Mouse (Mus musculus) right cerebral cortex, postnatal 25 days (tissue): ENCODE data around the gene Gpr15.

Experiments
- DNase-seq: peaks from one replicate; pipeline ENCODE4 v3.0.0; 2022

Gpr15 gene

DNA sequence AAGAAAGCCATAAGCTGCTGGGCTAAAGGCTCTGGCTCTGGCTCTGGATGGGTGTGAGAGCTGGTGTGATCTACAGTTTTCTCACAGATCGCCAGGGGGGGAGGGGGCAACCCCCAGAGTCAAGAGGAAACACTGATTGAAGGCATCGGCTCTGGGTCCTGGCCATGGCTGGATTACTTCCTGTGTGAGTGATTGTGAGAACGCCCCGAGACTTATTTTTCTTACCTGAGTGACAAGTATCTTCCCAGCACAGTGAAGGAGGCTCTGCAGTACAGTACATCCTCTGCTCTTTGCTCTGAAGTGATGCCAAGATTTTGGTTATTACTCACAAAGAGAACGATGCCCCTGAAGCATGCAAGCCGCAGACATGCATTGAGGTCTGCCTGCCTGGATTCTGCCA, 17.1 kb downstream of the Gpr15 start:
- DNase-seq = no peak

DNA sequence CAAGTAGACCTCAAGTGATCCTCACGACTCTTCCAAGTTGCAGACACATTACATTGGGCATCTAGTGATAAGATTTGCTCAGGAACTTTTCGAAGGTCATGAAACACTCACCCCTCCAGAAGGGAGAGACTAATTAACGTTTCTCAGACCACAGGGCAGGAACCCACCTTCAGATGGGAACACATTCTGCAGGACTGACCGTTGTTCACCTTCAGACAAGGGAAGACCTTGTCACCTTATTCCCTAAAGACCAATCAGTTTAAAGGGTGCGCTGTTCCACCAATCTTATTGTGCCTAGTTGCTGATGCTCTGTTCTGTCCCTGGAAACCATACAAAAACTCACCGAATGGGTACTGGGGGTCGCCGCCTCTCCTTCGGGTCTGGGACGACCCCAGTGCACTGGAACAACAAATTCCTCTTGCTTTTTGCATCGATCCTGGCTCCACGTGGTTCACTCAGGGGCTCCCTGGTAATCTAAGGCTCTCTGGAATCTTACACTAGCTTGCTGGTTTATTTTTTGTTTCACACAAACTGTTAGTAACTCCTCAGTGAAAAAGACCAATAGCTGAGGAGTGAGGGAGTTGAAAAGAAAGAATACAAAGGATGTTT, 17.9 kb downstream of the Gpr15 start:
- no peak for DNase-seq

DNA sequence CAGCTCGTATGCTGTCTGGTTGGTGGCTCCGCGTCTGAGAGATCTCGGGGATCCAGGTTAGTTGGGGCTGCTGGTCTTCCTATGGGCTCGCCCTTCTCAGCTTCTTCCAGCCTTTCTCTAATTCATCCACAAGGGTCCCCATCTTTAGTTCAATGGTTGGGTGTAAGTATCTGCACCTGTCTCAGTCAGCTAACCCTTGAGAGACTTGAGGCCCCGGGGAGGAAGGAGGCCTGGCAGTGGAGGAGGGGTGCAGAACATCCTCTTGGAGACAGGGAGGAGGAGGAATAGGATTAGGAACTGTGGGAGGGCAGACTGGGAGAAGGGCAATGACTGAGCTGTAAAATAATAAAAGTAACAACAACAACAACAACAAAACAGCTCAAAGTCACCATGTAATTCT, 18.7 kb downstream of the Gpr15 start:
- DNase-seq = no peak

DNA sequence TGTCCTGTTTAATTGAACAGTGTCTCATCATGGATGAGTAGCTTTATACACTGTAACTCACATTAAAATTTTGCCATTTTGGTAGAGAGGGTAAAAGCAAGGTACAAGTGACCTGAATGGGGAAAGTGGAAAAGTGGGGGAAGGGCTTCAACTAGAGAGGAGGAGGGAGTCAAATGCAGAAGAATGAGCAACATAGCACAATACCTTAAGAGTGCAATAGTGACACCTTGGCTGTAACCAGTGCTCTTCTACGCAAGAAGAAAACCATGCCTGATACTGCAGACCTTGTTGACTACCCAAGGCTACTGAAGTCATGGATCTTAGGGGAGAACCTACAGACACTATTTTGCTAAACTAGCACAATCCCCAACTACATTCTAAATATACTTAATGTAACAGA, 21.6 kb downstream of the Gpr15 start:
- no peak for DNase-seq

DNA sequence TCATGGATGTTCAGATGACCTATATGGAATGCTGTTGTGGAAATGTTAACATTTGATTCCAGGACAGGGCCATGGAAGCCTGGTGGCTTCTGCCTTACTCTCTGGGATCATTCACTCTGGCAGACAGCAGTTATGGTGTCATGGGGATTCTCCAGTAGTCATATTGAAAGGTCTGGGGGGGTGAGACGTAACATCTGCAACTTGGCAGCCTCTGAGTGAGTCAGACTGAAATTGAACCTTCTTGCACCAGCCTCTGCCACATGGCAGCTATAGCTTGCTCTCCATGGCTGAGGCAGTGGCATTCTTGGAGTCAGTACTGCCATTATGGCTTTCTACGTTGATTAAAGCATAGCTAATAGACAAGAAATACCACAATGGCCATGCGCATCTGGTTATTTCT, 22.1 kb downstream of the Gpr15 start:
- DNase-seq = no peak

DNA sequence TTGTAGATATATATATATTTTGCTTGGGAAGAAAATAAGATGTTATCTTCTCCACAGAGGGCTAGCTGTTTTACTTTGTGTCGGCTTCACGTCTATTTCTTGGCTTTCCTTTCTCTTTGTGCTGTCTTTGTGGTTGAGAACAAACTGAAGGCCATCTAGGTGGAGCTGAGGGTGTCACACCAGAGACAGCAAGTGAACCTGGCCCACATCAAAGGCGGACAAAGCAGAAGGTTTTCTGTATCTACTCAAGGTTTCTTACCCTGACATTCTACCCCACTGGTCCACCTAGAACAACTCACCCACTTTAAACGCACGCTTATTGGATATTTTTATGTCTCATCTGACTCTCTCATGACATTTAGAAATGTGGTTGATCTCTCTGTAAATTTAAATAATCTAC, 24.8 kb downstream of the Gpr15 start:
- no peak for DNase-seq

DNA sequence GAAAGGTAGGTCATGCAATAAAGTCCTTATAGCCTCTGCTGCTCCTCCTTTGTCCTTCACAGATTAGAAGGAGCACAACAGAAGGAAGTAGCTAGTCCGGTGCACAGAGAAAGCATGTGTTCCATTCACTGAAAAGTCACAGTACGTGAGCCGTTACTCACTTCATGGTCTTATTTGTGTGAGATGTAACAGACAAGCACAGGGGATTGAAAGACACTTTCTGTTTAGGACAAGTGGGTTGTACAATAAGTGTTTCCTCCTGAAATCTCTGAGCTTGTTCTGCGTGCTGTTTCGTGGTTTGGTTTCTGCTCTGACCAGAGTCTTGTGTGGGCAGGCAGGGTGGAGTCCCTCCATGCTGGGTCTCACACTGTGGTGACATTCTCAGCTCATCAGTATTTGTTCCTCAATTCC, 28.5 kb downstream of the Gpr15 start:
- no peak for DNase-seq

DNA sequence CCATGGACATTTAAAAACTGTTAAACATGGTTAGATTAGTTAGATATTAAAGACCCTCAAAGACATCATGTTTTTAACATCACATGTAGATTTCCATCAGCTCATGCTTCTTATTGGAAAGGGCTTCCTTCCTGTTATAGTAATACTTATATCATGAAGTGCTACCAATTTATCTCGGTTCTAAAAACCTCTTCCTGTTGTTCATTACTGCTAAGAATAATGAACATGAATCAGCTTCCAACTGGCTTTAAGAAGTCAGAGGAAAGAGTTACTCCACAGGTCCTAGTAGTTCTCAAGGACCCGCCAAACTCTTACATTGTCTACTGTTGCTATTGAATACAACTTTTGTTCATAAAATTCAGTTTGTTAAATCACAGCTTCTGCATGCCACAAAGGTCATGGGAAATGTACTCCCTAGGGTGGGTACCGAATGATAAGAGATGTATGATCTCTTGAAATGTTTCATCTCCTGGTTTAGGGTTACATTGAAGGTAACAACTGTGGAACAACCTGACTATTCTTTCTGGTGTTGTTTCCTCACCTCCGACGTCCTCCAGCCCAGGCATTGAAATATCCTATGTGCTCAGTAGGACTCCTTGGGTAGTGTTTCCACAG, 29.2 kb downstream of the Gpr15 start:
- DNase-seq = no peak

DNA sequence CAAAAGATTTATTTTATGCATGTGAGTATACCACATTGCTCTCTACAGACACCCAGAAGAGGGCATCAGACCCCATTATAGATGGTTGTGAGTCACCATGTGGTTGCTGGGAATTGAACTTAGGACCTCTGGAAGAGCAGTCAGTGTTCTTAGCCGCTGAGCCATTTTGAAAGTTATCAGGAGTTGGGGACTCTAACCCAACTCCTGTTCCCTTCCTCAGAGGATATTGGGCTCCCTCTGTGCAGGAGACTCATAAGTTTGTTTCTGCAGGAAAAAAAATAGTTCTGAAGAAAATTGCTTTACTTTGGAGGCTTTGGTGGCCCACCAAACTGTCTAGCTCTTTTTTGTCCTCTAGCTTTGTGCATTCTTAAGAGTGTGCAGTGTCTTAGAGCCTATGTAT, 30.3 kb downstream of the Gpr15 start:
- no peak for DNase-seq

DNA sequence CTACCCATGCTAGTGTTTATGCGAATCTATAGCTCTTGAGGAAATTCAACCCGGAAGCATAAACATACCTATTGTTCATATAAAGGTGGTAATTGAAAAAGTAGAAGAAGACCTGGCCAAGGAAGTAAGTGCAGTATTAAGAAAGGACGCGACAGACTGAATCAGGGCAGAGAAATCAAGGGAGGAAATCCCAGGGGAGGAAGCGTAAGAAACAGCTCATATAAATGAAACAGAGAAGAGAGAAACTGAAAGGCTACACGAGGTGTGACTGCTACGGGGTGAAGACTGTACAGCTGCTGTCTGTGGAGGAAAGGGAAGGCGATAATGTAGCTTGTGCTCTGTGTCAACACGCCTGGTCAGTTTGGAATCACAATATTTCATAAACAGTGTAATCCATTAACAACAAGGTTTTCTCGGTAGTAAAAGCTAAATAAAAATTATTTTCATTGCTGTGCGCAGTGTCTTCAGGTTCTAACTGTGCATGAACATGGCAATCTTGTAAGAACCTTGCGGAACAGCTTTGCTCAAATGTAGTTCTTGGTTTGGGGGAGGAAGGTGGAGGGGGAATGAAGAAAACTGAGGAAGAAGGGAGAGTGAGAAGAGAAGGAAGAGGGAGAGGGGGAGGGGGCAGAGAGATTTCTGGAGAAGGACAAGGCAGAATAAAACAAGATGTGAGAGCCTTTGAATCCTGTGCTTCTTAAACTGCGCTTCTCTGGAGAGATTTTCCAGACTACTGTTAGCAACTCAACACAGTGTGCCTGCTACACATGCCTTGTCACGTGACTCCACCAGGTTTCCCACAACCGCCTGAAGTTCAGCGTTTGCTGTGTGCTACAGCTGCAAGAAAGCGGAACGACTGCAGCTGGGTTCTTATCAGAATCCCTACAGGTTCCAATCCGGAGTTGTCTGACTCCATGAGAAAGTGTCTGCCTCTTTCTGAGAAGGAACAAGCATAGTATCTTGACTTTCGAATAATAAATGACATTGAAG, 33.0 kb downstream of the Gpr15 start:
- no peak for DNase-seq

DNA sequence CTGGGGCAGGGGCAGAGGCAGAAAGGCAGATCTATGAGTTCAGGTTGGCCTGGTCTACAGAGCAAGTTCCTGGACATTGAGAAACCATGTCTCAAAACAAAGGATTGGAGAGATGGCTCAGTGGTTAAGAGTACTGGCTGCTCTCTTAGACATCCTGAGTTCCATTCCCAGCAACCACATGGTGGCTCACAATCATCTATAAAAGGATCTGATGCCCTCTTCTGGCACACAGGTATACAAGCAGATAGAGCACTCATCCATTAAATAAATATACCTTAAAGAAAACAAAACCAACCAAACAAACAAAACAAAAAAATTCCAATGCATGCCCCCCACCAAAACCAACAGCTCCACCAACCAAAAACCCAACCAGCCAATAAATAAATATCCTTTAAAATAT, 34.3 kb downstream of the Gpr15 start:
- no peak for DNase-seq

DNA sequence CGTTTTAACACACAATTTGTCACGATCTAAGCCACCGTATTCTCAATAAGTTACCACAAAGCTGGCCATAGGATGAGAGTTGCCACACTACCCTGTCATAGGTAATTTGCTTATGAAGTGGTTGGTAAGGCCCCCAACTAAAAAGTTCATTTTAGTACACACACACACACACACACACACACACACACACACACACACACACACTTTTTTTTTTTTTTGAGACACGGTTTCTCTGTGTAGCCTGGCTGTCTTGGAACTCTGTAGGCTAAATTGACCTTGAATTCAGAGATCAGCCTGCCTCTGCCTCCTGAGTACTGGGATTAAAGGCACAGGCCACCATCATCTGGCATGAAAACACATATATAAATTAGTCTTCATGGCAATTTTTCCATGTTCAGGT, 35.0 kb downstream of the Gpr15 start:
- DNase-seq = no peak

DNA sequence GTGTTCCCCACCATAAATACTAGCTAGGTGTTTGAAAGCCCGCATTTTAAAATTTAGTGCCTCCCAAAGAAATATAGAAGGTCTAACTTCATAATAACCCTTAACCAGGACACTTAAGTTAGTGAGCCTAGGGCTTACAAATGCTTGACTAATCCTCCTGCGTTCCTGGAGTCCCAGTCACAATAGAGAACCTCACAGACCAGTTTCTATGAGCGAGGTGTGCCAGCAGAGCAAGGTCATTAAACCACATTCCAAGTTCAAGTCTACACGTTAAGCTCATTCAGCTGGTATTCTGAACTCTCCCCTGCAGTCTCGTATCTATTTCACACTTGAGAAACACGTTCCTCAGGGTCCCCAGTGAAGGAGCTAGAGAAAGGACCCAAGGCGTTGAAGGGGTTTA, 36.0 kb downstream of the Gpr15 start:
- DNase-seq = no peak

DNA sequence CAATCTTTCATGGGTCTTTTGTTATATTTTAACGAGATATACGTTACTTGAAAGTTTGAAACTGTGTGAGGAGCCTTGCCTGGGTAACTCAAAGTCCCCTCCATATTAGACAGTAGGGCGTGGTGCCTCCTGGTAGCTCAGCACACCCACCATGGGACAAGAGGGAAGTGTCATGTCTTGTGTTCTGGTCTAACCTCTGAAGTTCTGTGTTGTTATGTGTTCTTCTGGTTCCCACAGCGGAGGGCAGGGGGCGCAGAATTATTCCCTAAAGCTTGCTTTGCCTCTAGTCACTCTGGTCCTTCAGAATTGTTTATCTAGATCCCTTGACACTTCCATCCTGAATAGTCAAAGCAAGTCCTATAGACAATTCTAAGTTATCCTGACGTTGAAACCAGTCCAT, 36.8 kb downstream of the Gpr15 start:
- no peak for DNase-seq

DNA sequence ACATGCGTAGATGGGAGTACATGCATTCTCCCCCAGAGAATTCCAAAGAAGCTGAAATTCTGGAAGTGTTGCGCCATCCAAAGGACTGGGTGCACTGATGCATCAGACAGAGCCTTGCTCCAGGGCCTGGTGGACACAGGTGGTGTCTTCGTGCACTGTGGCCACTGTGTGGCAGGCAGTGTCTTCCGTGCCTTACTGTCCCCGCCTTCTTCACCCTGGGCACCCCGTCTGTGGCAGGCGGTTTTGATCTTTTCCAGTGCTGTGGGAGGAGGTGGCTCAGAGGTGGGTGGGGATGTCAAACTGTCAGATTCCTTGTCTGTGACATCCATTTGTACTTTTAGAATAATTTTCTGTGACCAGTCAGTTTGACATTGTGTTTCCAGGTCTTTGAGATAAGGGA, 40.2 kb downstream of the Gpr15 start:
- no peak for DNase-seq

DNA sequence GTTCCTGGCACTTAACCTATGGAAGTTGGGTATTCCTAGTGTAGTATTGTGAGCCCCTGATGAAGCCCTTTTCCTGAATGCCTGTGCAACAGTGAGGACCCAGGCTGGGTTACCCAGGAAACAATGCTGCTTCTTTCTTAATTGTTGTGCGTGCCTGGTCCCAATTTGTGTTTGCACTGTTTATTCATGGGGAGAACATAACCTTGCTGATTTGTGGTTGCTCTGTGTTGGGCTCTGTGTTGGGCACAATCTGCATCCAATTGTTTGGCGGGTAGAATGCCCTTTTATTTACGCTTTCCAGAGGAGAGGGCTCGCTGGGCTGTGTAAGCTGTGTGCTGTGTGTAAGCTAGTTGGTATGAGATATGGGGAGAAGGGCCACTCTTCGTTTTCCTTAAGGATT, 41.4 kb downstream of the Gpr15 start:
- no peak for DNase-seq

DNA sequence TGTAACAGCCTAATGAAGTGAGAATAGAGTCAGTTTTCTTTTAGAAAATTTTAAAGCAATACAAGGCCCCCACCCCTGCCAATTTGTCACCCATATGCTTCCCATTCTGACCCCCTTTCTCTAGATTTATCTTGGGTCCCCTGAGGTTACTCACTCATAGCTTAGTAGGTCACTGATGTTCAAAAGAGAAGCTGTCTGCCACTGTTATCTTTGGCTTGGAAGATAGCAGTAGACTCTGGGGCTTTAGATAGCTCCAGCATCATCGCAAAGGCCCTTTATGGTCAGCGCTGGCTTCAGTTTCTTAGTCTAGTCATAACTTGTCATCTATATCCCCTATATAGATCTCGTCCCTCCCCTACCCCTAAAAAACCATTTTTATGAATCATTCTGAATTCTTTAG, 42.2 kb downstream of the Gpr15 start:
- no peak for DNase-seq

DNA sequence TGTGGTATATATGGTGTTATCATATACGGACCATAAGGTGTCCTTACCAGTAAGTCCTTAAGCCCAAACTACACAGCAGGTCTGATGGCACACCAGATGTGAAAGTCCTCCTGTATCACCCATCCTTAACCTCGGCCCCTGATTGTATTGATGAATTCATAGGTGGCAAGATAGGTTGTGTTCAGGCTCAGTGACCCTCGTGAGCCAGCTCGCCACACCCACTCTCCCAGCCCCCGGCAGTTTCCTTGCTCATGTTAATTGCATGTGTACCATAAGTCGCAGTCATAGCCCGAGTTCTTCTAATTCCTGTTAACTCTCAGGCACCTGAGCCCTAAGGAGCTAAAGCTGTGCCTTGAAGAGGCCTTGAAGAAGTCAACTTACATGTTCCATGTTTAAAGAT, 42.7 kb downstream of the Gpr15 start:
- DNase-seq = no peak

DNA sequence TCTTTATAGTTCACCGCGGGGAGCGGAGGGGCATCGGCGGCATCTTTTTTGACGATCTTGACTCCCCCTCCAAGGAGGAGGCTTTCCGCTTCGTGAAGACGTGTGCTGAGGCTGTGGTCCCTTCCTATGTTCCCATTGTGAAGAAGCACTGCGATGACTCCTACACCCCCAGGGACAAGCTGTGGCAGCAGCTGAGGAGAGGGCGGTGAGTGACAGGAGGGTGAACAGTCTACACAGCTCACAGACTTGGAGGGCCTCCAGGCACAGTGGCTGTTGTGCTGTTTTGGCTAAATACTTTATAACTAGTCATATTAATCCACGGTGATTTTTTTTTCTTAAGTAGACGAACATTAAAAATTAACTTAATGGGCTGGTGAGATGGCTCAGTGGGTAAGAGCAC, 43.6 kb downstream of the Gpr15 start:
- DNase-seq = no peak

DNA sequence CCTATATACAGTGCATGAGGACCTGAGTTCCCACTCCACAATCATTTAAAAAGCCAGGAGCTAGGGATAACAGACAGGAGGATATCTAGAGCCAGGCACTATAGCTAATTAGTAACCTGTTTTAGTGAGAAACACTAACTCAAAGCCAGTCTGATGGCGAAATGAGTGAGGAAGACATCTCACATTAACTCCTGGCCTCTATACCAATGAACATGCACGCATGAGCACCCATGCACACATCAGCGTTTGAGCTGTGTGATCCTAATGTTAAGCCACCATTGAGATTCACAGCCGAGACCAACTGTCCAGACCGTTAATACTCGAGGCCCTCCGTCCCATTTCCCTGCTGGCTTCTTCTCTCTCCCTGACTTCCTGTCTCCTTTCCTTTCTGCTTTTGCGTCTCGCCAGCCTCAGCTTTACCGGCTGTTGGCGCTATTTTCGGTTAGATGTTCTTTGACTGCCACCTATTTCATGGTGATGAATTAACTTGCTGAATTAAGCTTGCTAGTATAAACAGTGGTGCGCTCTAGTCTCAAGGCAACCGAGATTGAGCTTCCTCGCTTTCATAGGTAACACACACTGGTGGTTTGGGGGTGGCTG, 45.0 kb downstream of the Gpr15 start:
- no peak for DNase-seq

DNA sequence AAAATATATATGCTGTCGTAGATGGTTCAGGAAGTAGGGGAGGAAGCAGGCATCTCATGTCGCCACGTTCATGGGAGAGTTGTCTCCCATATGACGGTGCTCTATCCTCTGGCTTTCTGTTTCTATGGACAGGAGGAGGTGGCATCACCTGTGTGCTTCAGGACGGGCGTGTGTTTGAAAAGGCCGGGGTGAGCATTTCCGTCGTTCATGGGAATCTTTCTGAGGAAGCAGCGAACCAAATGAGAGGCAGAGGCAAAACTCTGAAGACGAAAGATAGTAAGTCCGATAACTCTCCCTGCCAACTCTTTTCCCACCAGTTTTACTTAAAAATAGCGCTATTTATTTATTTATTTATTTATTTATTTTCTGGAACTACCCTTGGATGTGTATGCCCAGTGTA, 46.5 kb downstream of the Gpr15 start:
- no peak for DNase-seq

DNA sequence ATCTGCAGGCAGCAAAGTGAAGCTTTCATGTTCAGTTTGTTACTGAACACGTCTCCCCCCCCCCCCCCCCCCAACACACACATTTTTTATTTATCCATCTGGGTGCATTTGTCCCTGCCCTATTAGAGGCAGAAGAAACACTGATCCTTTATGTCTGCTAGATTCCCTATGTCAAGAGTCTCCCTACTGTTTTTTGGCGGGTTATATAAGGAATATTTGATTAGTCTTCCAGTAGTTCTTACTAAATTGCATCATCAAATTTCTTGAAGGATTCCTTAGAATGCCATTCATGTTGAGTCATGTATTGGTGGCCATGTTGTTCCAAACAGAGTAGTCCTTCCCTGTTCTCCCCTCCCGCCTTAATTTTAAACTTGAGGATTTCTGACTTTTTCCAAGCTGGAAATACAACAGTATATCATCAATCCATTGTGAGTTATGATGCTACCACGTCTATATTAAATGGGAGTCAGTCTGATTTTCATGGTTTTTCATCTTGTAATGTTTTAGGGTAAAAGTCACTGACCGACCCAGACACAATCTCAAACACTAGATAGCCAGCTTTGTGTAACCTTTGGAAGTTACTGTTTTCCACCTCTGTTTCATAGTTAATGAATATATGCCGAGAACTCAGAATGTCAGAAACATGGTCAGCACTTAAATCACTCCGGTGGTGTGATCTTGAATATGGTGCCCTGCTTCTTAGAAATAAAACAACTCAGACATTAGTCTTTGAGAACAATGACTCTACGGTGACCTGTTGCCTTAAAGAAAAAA, 47.5 kb downstream of the Gpr15 start:
- no peak for DNase-seq

DNA sequence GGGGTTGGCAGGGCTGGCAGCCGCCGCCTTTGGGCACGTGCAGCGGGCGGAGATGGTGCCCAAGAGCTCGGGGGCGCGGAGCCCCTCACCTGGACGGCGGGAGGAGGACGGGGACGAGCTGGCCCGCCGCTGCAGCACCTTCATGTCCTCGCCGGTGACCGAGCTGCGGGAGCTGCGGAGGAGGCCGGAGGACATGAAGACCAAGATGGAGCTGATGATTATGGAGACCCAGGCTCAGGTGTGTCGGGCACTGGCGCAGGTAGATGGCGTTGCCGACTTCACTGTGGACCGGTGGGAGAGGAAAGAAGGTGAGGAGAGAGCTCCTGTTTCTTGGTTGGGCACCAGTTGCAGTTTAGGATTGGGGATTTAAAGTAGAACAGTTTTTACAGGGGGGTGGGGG, 48.2 kb downstream of the Gpr15 start:
- DNase-seq = no peak
